Mouse (Mus musculus) kidney, adult 2 months (tissue): ENCODE results near the gene Bhlhe41. TPM values are rescaled to one million over a fixed set of nuclear protein-coding genes. Genes with fewer than 3 reads are reported as not detected.

Source experiments
- DNase-seq: peaks from one replicate; pipeline ENCODE4 v3.0.0; 2021
- H3K27ac ChIP-seq: fragments of 200-500 bp; 2 replicates; pipeline ENCODE4 v1.5.1; 2012; ENCODE audit warnings: low read depth, low read length, control low read depth, inconsistent platforms; ENCODE audit not compliant: insufficient read depth
- H3K27me3 ChIP-seq: fragments of 200-500 bp; replicated peaks from 2 replicates; pipeline ENCODE4 v1.6.1; 2012; ENCODE audit warnings: mild to moderate bottlenecking, moderate library complexity, low read length, inconsistent platforms; ENCODE audit not compliant: control insufficient read depth, insufficient read depth
- H3K36me3 ChIP-seq: fragments of 200-500 bp; 2 replicates; pipeline ENCODE4 v1.6.1; 2012; ENCODE audit warnings: mild to moderate bottlenecking, moderate library complexity, low read length, inconsistent platforms; ENCODE audit not compliant: control insufficient read depth, insufficient read depth
- H3K4me1 ChIP-seq: fragments of 200-500 bp; 2 replicates; pipeline ENCODE4 v1.6.1; 2011; ENCODE audit warnings: low read length; ENCODE audit not compliant: control insufficient read depth, insufficient read depth
- H3K4me3 ChIP-seq: fragments of 200-500 bp; 2 replicates; pipeline ENCODE4 v1.5.1; 2011; ENCODE audit warnings: mild to moderate bottlenecking, low read depth, low read length, control low read depth; ENCODE audit not compliant: insufficient read depth
- CTCF ChIP-seq: fragments of 200-500 bp; conservative IDR thresholded peaks from 2 replicates; pipeline ENCODE4 v1.5.1; 2011; ENCODE audit warnings: low read depth, mild to moderate bottlenecking, control low read depth, low read length, moderate library complexity, mixed read lengths; ENCODE audit not compliant: insufficient read depth, insufficient read length
- POLR2A ChIP-seq: fragments of 200-500 bp; IDR thresholded peaks from one replicate; pipeline ENCODE4 v1.6.1; 2011; ENCODE audit warnings: low read depth, low read length, control low read depth
- WGBS: fragments of 180-500 bp; shearing (Covaris S2); methylation state at CpG from one replicate; pipeline ENCODE4 v1.1.7; 2018; 5-methylcytosine and 5-hydroxymethylcytosine counted together
- polyA plus RNA-seq: library from polyadenylated mRNA; depleted of rRNA; stranded (reverse); fragments of >200 nt; gene quantifications from 2 replicates; pipeline ENCODE4 v1.2.3, GENCODE M21; 2012

Gene Bhlhe41
- polyA plus RNA-seq, 1 experiment, result 1.8 TPM

DNA sequence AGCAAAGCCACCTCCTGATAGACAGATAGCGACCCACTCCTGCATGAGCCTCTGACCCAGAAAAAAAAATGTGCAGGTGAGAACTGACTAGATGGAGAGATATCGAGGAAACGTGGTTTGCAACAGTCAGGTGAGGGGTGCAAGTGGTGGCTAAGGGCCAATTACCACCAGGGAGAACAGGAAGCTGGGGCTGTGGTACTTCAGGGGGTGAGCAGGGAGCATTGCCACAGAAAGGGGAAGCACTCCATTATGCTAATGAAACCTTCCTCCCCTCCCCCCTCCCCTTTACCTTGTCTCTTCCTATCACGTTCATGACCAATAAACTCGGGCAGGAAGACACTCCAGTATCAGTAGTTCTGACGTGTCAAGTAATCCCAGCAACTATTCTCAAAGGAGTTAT lies 30.0 kb downstream of the Bhlhe41 start:
- Histone ChIP-seq H3K4me3 (no peak overlapping the region), H3K27me3 (no peaks in the 10 kb centered on the region), H3K27ac (no peak overlapping the region), H3K4me1 (no peaks in the 10 kb centered on the region), H3K36me3 (no peaks in the 10 kb centered on the region)
- 52% methylated on average over 6 of the region's 6 CpGs for WGBS
- DNase-seq, result no peak
- TF ChIP-seq POLR2A, result no peak
- no peak for TF ChIP-seq CTCF

DNA sequence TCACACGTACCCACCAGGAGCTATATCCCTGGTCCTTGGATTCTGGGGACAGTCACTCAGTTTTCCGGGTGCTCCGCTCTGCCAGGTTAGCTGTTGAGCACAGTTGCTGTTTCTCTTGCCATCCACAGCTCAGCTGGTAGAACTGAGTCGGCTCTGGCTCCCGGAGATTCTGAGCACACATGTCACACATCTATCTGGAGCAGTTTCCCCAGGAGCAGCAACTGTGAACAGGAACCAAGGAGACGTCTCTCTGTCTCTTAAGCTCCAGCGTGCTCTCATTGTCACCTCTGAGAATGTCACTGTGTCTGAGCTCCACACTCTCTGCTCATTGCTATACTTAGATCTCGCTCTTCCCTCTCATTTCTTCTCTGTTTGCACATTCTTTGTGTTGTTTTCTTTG lies 32.4 kb downstream of the Bhlhe41 start:
- Histone ChIP-seq H3K4me1 (no peaks in the 10 kb centered on the region; the same call in 1 of the 2 replicates), H3K27ac (no peak overlapping the region), H3K27me3 (no peaks in the 10 kb centered on the region), H3K36me3 (no peaks in the 10 kb centered on the region), H3K4me3 (no peak overlapping the region)
- TF ChIP-seq CTCF (no peak), POLR2A (no peak)
- no peak for DNase-seq
- WGBS, result 76% methylated on average over 8 of the region's 8 CpGs

DNA sequence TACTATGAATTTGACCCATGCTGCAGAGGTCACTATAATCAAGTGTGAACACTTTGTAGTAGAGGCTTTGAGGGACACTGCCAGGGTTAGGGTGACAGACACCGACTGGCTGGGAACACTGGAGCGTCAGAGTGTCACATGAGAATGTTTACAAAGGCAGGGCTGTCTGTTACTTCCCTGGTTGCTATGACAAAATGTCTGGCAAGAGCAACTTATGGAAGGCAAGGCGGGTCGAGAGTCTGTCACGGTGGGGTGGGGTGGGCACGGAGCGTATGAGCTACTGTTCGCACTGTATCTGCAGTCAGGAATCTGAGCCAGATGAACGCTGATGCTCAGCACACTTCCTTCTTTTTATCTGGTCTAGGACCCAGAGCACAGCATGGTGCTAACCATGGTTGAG lies 34.7 kb downstream of the Bhlhe41 start:
- DNase-seq, result no peak
- no peak overlapping the region for H3K4me3 ChIP-seq
- H3K27me3 ChIP-seq, result no peaks in the 10 kb centered on the region
- no peak overlapping the region for H3K27ac ChIP-seq
- TF ChIP-seq CTCF, result no peak
- no peak for TF ChIP-seq POLR2A
- no peaks in the 10 kb centered on the region; the same call in 1 of the 2 replicates for H3K4me1 ChIP-seq
- WGBS, result 55% methylated on average over 9 of the region's 9 CpGs
- H3K36me3 ChIP-seq, result no peaks in the 10 kb centered on the region

DNA sequence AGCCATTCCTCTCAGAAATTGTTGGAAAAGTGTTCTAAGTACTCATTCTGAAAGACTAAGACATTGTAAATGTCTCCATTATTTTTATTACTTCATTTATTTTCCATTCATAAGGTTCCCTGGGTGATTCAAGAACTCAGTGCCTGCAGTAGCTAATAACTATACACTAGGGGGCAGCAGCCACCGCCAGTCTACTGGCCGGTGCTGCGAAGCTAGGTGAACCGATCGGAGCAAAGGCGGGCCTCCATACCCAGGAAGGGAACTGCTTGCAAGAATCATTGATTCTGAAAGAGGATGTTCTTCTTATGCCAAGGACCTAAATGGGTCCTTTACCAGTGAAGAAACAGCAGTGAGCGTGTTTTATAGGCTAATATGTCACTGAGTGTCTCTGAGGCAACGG lies 35.2 kb downstream of the Bhlhe41 start:
- Histone ChIP-seq H3K27me3 (no peaks in the 10 kb centered on the region), H3K27ac (no peak overlapping the region), H3K4me3 (no peak overlapping the region), H3K4me1 (no peaks in the 10 kb centered on the region; the same call in 1 of the 2 replicates), H3K36me3 (no peaks in the 10 kb centered on the region)
- WGBS, result 12% methylated on average over 8 of the region's 8 CpGs
- TF ChIP-seq CTCF (peak; percentile 90), POLR2A (no peak)
- peak; percentile 74 for DNase-seq

DNA sequence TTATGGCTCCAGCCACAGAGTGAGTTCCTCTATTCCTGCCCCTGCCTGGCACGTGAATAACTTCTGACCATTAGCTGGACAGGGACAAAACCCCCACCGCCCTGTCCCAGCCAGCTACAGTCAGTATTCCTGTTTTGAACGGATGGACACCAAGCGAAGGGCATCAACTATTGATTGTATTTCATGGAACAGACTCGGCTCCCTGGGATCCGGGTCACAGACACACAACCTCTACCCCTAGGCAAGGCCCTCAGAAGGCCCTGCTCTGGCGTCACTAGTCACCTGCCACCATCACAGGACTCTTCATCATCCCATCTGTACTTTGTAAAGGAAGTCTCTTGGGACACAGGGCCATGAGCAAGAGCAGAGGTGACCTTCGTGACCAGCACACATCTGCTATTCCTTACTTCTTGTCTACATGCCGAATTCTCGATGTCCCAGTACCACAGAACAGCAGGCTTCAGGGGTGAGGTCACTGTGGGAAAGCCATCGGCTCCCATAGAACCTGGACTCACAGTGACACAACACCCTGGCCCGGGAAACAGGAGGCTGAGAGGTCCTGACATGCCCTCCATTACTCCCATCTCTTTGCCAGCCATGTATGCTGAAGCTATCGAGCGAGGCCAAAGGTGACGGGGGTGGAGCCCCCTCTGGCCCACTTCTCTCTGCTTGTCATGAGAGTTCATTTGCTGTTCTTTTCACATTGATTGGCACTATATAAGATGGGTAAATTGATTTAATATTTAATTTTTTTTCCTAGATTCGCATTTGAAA lies 36.1 kb downstream of the Bhlhe41 start:
- WGBS, result 78% methylated on average over 16 of the region's 16 CpGs

DNA sequence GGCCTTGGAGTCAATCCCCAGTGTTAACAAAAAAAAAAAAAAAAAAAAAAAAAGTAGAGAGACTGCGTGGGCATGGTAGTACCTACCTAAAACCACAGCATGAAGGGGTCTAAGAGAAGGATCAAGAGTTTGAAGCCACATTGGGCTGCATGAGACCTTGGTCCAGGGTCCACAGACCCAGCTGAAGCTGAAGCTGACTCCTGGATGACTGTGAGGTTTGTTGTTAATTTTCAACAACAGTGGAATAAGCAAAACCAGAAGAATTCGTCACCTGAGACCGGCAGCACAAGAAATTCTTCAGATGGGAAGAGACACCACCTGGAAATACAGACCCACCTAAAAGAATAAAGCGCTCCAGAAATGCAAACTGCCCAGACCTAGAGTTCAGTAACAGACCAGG lies 39.1 kb downstream of the Bhlhe41 start:
- 67% methylated on average over 4 of the region's 4 CpGs for WGBS
- Histone ChIP-seq H3K27me3 (no peaks in the 10 kb centered on the region), H3K4me3 (no peak overlapping the region), H3K4me1 (no peaks in the 10 kb centered on the region; the same call in 1 of the 2 replicates), H3K27ac (no peak overlapping the region), H3K36me3 (no peaks in the 10 kb centered on the region; the same call in 1 of the 2 replicates)
- DNase-seq, result peak; percentile 52
- TF ChIP-seq CTCF (no peak), POLR2A (no peak)

More for the DNA sequence above, 36.1 kb downstream of the Bhlhe41 start:
- no peaks in the 10 kb centered on the region; the same call in 1 of the 2 replicates for H3K4me1 ChIP-seq
- H3K4me3 ChIP-seq, result no peak overlapping the region
- DNase-seq, result no peak
- TF ChIP-seq POLR2A, result no peak
- TF ChIP-seq CTCF, result no peak
- H3K27me3 ChIP-seq, result no peaks in the 10 kb centered on the region
- no peaks in the 10 kb centered on the region for H3K36me3 ChIP-seq
- H3K27ac ChIP-seq, result no peak overlapping the region

DNA sequence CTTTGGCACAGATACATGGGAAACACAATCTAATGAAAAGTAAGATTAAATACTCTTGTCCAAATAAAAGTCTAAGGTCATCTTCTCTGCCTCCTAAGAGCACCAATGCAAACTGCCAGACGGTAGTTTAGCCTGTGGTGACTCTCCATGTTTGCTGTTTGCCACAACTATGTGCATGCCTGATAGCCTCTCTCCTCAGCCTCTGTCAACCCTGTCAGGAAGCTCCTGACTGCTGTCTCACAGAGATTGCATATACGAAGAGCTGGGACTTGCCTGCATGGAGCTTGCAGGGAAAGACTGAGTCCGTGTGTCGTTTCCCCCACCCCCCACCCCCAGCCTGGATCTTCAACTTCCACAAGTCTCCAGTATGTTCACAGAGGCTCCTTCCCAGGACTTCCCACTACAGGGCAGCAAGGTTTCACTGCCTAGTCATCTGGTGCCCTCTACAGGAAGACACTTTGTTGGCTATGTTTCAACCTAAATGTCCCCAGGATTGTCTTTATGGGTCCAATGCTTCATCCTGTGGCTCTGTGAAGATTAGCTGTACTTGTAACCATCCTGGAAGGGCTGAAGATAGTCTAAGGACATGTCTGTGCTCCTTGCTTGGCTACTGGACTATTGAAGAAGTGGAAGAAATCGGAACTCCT lies 41.6 kb downstream of the Bhlhe41 start:
- Histone ChIP-seq H3K4me3 (no peak overlapping the region), H3K36me3 (no peaks in the 10 kb centered on the region; the same call in none of the 2 replicates), H3K4me1 (no peaks in the 10 kb centered on the region), H3K27me3 (no peaks in the 10 kb centered on the region), H3K27ac (no peak overlapping the region)
- peak; percentile 61 for DNase-seq
- WGBS, result 47% methylated on average over 5 of the region's 5 CpGs
- TF ChIP-seq CTCF (peak; percentile 69), POLR2A (no peak)
